Mouse (Mus musculus): Measurements from ENCODE around the gene Spink4.
A peak's percentile ranks its signal among the peaks of the same experiment; 100 is the strongest.

The Spink4 gene

DNA sequence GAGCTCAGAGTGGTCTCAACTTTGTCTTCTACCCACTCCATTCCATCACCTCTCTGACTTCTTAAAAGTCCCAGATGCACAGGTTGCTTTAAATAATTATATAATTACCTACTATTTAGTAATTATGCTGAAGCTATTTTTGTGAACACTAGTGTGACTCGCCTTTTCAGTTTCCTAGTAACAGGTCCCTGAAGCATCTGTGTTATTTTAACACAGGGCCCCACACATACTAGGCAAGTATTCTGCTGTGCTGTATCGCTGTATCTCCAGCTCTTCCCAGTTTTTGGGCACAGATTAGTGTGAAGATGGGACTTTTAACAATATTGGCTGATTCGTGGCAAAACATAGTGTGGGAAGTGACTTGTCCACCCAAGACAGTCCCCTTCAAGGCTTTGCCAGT, 43.7 kb downstream of the Spink4 start:
- no peak for DNase-seq (ENCODE audit: low read depth, low spot score)

DNA sequence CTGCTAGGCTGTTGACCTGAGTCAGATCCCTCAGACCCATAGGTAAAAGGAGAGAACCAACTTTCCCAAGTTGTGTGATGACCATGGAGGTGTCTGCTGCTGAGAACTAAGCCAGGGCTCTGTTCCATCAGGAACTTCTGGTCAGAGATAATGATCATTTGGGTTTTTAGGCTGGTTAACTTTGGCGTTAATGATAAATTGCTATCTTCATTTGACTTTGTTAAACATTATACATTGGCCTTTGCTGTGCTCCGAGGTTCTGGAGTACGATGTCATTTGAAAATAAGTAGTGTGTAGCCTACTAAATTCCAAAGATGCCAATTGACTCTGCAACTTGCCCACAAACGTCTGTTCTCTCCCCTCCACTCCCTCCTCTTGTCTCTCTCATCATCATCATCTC, 49.3 kb downstream of the Spink4 start:
- no peak for DNase-seq (ENCODE audit: low read depth, low spot score)

DNA sequence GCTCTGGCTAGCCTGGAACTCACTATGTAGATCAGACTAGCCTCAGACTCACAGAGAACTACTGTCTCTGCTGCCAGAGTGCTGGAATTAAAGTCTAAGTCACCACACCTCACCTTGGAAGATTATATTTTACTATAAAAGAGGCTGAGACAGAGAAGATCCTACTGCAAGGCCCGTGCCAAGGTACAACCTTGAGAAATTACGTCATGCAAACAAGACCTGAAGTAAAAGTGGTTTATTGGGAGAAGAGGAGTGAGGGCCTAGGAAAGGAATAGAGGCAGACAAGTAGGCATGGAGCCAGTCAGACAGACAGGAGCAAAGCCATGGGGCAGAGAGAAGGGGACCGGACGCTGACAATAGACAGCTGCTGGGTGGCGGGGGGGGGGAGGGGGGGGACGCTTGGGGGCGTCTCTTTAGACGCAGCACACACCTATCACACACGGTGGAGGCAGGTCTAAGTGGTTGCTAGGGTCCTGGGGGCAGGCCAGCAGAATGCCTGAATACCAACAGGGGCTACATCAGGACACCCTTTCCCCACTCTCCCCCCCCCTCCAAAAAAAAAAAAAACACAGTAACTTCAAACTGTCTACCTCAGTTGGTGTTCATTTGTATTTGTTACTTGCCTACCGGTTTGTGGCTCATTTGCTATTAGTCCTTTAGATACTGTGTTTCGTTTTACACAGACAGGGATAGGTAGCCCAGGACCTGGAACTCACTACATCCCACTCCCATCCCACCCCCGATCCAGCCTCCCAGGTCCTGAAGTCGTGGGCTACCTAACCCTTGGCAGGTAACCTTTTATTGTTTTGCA, 50.1 kb downstream of the Spink4 start:
- peak; percentile 38 for DNase-seq (ENCODE audit: low read depth, low spot score)

DNA sequence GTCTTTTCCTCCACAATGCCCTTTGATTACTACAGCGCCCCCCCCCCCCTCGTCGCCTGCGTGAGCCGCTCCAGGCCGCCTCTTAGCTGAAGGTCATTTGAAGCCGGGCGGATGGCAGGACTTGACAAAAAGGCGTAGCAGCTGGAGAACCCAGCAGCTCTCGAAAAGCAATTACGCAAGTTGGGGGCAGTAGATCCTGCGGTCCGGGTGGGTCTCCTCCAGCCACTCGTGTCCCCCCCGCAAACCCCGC, 50.7 kb downstream of the Spink4 start:
- DNase-seq (ENCODE audit: low read depth, low spot score) = no peak

DNA sequence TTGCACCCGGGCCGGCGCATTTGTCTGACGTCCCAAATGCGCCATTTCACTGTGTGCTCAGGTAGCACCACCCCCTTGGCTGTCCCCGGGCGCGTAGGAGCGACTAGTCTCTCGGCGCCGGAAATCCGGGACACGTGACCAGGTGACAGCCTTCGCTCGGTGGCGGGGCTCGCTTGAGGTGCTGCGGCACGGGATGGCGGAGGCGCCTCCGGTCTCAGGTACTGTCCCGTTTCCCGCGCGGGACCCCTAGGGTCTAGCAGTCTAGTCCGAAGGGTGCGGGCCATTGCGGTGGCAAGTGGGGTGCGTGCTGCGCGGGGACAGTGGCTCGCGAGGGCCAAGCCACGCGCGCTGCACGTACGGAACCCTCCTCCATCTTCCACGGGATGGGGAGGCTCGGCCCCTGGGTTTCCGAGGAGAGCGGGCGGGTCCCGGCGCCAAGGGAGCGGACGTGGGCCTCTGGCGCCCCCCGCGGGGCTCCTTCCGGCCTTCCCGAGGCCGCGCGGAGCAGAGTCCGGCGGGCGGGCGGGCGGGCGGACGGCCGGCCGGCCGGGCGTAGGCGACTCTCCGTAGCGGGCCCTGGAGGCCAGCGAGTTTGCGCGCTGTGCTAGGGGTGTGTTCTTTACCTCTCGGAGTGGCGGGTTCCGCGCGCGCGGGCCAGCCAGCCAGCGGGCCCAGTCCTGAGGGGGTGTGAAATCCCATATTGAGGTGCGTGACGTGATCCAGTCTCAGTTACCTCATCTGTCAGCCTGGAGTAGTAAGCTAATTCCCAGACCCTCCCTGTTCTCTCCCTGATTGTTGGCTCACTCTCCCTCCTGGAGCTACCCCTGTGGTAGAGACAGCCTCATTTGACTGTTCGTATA, 51.2 kb downstream of the Spink4 start, which contains the start of gene Nfx1:
Gene Nfx1, plus strand, starts transcription at position 65 of the 860 bp plus-strand sequence.
- DNase-seq (ENCODE audit: low read depth, low spot score) = peak; percentile 97

DNA sequence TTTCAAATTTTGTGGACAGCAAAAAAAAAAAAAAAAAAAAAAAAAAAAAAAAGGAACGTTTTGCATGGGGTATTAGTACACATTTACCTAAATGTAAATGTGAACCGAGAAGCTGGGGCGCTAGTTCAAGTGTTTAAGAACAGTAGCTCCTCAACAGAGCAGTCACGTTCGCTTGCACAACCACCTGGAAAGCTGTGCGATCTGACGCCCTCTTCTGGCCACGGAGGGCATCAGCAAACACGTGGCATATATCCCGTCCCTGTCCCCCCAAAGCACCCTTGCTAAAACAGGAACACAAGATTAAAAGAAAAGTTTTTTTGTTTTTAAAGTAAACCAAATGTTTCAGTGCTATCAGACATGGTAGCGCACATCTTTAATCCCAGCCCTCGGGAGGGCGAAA, 51.9 kb downstream of the Spink4 start:
- peak; percentile 80 for DNase-seq (ENCODE audit: low read depth, low spot score)

DNA sequence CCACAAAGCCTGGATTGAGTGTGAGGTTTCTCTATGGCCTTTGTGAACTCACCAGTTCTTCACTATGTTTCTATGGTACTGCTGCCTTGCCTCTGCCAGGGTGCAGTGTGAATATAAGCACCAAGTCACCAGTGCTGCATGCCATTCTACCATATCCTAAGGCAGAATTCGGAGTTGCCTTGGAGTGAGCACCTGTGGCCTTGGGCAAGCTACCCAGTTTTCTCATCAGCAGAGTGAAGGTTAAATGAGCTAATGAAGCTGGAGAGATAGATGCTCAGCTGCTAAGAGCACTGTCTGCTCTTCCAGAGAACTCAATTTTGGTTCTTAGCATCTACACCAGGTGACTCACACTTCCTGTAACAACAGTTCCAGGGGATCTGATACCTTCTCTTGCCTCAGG, 54.2 kb downstream of the Spink4 start:
- no peak for DNase-seq (ENCODE audit: low read depth, low spot score)

DNA sequence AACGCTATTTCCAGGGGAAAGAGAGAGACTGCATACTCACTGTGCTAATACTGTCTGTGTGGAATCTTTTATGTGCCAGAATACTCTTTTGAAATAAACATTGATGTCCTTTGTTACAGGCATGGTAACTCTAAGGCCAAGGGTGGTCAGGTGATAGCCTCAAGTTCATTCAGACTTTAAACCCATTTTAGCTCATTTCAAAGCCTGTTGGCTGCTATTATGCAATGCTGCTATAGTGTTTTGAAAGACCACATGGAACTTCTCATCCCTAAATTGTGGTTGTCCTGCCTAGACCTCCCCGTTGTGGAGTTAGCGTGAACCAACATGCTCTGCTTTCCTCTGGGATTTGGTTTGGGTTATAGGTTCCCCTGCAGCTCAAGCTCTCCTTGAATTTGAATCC, 55.8 kb downstream of the Spink4 start:
- DNase-seq (ENCODE audit: low read depth, low spot score) = no peak

DNA sequence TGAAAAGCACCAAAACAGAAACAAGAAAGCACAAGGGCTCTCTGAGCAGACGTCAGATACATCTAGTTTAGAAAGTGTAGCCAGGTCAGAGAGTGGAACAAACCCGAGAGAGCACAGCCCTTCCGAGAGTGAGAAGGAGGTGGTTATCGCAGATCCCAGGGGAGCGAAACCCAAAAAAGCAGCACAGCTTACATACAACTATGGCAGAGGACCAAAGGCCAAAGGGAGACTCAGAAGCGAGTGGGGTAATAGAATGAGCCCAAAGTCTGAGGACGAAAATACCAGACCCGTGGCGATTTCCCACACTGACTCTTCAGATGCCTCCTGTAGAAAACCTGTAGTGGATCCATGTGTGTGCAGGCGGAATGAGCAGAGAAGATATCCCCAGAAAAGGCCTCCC, 56.8 kb downstream of the Spink4 start:
- no peak for DNase-seq (ENCODE audit: low read depth, low spot score)

DNA sequence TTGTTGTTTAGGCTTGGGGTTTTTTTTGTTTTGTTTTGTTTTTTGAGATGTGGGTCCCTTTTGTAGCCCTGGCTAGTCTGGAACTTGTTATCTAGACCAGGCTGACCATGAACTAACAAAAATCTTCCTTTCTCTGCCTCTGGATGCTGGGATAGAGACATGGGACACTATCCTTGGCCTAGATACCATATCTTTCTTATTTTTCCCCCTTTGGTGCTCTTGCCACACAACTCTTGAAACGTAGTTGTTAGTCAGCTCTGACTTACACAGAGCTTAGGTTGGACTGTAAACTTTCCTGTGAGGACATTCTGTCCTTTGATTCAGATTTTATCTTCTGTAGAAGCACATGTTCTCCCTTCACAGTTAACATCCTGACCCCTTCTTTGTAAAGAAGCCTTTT, 59.6 kb downstream of the Spink4 start:
- no peak for DNase-seq (ENCODE audit: low read depth, low spot score)

Data from R1 (cell line).